Mouse (Mus musculus): ENCODE results near the gene Nradd.

Nradd gene

GRCm38 (mm10) chr9:110652963-110653654 is 28.9 kb upstream of the Nradd start:
- DNase-seq = peak; percentile 11 to 30

DNA sequence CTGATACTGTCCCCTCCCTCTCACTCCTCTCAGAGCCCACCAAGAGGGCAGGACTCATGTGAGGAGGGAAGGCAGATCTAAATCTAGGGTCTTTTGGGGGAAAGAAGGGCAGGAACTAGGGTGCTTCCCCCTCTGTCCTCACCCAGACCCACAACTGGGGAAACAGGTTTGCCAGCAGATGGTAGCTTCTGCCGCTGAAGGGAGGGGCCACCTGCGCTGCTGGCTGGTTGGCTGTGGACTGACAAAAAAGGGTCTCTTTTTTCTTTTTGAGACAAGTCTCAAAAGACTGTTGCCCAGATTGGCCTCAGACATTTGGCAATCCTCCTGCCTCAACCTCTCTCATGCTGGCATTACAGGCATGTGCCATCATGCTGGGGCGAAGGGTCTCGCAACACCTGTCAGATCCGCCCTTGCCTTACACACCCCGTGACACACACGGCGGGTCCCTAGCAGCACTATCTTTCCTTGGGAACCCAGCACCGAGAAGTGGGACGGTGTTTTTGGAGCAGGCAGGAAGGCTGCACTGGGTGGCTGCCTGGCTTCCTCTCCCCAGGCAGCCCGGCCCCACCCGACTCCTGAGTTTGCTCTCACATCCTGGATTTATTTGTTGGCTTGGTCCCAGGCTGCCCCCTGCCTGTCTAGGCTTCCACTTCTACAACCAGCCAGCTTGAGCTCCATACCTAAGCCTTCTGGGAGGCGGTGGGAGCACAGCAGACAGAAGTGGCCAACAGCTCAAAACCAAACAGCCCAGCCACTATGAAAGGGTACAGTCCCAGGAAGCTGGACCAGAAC is 27.9 kb upstream of the Nradd start:
- DNase-seq = peak; percentile 24 to 33

GRCm38 (mm10) chr9:110649775-110650174 is 25.5 kb upstream of the Nradd start:
- DNase-seq = no peak

- DNase-seq = peak; percentile 63
Measured at GRCm38 (mm10) chr9:110645219-110645618, 21.0 kb upstream of the Nradd start.

DNA sequence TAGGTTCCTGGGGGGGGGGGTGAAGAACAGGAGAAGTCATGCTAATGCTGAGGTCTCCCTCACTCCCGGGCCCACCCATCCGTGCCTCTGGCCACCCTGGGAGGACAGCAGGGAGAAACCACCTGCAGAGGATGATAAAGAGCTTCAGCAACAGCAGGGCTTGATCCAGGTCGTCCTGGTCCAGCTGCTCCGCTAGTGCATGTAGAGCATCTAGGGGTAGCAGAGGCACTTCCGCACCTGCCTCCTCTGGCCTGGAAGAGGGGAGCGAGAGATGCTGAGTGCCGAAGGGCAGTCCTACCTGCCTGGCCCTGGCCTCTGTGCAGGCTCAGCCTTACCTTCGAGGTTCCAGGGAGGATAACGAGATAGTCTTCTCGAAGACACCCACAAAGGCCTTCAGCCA is 20.0 kb upstream of the Nradd start:
- no peak for DNase-seq

- no peak for DNase-seq
Measured at GRCm38 (mm10) chr9:110643787-110644186, 19.5 kb upstream of the Nradd start.

- DNase-seq = no peak
Measured at GRCm38 (mm10) chr9:110642812-110643524, 18.7 kb upstream of the Nradd start.

GRCm38 (mm10) chr9:110641006-110641405 is 16.8 kb upstream of the Nradd start:
- no peak for DNase-seq

GRCm38 (mm10) chr9:110638611-110639021 is 14.4 kb upstream of the Nradd start:
- DNase-seq = no peak

DNA sequence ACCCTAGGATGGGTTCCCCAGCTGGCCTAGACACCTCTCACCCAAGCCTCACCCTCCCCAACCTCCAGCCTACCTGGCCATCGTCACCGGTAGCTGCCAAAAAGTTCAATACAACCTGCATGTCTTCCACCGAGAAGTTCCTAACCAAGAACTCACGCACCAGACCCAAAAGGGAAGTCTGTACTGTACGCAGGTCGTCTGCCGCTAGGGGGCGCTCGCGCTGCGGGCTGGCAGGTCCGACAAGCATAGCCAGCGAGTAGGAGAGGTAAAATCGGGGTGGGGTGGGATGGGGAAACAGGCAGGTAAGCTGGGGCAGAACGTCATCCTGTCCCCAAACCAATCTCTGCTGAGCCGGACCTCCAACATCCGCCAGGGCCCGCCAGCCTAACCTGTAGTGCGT is 11.0 kb upstream of the Nradd start:
- peak; percentile 96 to 97 for DNase-seq

- DNase-seq = no peak
Measured at GRCm38 (mm10) chr9:110633882-110634281, 9.6 kb upstream of the Nradd start.

DNA sequence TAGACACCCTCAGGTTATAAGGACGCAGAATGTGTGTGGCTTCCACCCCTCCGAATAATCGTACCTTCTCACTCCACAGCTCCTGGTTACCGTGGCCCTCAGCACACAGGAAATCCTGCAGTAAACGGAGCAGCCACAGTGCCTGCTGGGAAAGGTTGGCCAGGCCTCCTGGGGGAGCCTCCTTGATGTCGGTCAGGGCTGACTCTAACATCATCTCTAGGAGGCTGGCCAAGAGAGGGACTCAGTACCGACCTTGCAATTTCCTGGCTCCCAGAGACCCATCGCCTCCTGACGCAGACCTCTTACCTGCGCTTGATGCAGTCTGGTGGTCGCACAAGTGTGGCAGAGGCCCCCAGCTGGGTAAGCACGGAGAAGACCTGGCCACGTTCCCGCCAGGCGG is 8.4 kb upstream of the Nradd start:
- DNase-seq = no peak

DNA sequence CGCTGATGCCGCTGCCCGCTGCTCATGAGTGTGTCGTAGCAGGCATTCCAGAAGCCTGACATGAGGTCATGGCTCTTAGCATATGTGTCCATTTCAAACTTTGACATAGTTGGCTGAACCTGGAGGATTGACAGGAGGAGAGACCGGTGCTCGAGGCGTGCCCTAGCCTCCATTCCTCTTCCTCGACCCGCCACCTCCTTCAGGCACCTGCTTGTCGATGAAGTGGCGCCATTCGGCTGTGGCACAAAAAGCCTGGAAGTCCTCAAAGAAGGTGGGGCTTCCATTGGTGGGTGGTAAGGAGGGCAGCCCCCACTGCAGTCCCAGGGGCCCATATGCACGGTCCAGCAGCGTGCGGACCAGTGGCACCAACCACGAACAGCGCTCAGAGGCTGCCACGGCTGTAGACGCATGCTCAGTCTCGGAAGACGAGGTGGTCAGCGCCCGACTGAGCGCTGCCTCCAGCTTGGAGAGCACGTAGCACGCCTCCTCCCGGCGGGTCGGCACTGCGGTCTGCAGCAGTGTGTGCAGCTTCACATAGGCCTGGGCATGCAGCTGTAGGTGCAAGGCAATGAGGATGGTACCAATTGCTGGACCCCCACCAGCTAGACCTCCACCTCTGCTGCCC is 7.5 kb upstream of the Nradd start:
- DNase-seq = no peak

GRCm38 (mm10) chr9:110631191-110631590 is 6.9 kb upstream of the Nradd start:
- peak; percentile 76 for DNase-seq

GRCm38 (mm10) chr9:110630171-110630570 is 5.9 kb upstream of the Nradd start:
- no peak for DNase-seq

DNA sequence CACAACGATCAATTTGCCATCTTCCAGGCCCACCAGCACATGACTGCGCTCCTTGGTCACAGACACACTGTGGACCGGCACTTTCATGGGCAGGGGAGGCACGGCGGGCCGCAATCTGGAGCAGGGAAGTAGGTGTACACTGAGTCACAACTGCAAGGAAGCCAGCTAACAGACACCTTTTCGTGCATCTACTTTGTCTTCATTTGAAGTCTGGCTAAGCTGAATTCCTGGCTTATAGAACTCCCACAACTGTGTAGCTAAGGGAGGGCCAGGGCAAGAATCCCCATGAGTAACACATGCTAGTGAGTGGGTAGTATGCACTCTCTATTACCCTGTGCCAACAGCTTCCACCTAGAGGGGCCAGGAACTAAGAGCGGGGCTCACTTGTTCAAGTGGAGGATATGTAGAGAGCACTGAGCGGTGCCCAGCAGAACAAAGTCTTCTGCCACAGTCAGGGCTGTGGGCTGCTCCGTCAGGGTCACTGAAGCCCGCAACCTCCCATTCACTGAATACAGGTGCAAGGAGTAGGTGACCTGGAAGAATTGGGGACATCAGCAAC is 1.2 kb upstream of the Nradd start:
- DNase-seq = no peak

DNA sequence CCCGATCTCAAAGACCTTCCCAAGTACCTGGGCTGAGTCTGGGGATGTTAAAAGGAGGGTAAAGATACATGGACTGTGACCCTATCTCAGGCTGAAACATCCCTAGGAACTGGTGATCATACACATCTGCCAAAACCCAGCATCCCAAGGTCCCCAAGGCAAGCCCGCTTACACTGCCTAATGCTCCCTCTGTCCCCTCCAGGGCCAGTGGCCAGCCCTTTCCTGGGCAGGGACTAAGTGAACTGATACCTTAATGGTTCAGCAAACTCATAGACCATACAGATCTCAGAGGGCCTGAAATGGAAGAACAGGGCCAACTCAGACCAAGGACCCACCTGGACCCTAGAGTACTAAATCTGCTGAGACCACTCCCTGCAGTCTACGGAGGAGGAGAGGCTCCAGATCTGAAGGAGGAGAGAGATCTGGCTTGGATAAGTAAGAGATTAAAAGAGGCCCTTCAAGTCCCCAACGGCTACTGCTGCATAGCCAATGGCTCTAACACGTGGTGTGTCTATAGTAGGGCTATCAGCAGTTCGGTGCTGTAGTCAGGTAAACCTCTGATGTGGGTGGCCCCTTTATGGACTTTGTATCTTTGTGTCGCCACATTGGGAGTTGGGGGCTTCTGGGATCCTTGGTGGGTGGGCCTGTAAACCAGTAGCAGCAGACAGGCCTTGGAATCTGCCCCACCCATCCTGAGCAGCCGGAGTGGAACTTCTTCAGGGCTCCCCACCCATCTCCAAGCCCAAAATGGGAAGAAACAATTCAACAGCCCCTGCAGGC is 646 bp downstream of the Nradd start:
- DNase-seq = no peak

DNA sequence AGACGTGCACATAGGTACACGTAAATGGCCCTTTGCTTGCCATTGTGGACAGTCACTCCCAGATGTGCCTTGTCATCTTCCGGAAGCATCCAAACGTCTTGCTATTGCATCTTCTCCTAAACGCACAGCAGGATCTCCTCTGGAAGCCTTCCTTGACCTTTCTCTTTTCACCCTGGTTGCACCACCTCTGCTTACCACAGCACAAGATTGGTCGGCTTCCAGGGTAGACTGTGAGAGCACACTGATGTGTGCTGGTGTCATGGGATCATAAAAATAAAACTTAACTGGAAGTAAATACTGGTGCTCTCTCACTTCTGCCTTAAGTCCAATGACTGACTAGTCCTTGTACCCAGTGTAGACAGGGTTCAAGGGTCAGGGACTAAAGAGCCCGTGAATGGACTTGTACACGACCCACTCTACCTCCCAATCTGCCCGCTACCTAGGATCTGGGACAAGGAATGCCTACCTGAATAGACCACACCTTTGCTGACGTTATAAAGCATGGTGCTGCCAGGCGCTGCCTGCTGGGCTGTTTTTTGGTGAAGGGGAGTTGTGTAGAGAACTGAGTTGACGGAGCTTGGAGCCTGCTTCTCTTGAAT is 1.5 kb downstream of the Nradd start:
- no peak for DNase-seq

DNA sequence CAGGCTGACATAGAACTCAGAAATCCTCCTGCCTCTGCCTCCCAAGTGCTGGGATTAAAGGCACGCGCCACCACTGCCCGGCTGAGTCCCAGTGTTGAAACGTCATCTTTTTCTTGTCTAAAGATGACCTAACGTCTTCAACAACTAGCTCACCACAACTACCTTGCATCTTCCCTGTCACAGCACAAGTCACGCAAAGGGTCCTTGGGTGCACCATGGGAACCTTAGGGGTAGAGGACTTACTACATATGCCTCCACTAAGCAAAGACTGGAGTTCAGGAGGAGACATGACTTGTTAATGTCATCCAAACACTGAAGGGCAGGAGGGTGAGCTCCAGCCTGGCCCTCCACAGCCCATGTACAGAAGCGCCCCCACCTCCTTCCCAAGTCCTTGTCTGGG is 3.6 kb downstream of the Nradd start:
- no peak for DNase-seq

GRCm38 (mm10) chr9:110620180-110620579 is 4.1 kb downstream of the Nradd start:
- peak in 1 of 2 experiments; percentile 11 for DNase-seq

GRCm38 (mm10) chr9:110617081-110617480 is 7.2 kb downstream of the Nradd start:
- DNase-seq = no peak

GRCm38 (mm10) chr9:110611471-110611870 is 12.8 kb downstream of the Nradd start:
- no peak for DNase-seq
